Mouse (Mus musculus): ENCODE results near the gene Zscan5b. TPM values are rescaled to one million over a fixed set of nuclear protein-coding genes. Genes with fewer than 3 reads are reported as not detected.

Zscan5b gene
- polyA plus RNA-seq, 1 experiment from 2014 or later: not detected

GRCm38 (mm10) chr7:6186176-6186575, 35.9 kb upstream of the Zscan5b start:
- H3K27me3 ChIP-seq (ENCODE audit: control insufficient read depth, insufficient read depth, low read length): no peaks in the 10 kb centered on the region

GRCm38 (mm10) chr7:6186756-6187155, 35.3 kb upstream of the Zscan5b start:
- H3K27ac ChIP-seq (ENCODE audit: low read depth, low read length): no peak overlapping the region
- 44% methylated on average over 2 of the region's 2 CpGs for WGBS
- H3K4me3 ChIP-seq (ENCODE audit: low read length): no peak overlapping the region
- peaks cover 3% of the 10 kb centered on the region; the same call in 1 of the 2 replicates for H3K4me1 ChIP-seq (ENCODE audit: control insufficient read depth, insufficient read depth, low read length)
- no peaks in the 10 kb centered on the region for H3K27me3 ChIP-seq (ENCODE audit: control insufficient read depth, insufficient read depth, low read length)
- H3K4me2 ChIP-seq (replicated peaks; ENCODE audit: low read depth, low read length): no peak overlapping the region
- ATAC-seq (ENCODE audit: low FRiP score, low TSS enrichment): no peak; the same call in 1 of the 2 replicates
- H3K9me3 ChIP-seq (ENCODE audit: control insufficient read depth, low read length): no peaks in the 10 kb centered on the region
- no peak overlapping the region for H3K9ac ChIP-seq (ENCODE audit: low read depth, low read length)
- peaks cover 42% of the 10 kb centered on the region for H3K36me3 ChIP-seq (ENCODE audit: control insufficient read depth, insufficient read depth, low read length)

More at GRCm38 (mm10) chr7:6186176-6186575, 35.9 kb upstream of the Zscan5b start:
- Histone ChIP-seq H3K9me3 (ENCODE audit: control insufficient read depth, low read length) (no peaks in the 10 kb centered on the region), H3K36me3 (ENCODE audit: control insufficient read depth, insufficient read depth, low read length) (peaks cover 42% of the 10 kb centered on the region), H3K27ac (ENCODE audit: low read depth, low read length) (no peak overlapping the region), H3K4me1 (ENCODE audit: control insufficient read depth, insufficient read depth, low read length) (peaks cover 3% of the 10 kb centered on the region; the same call in 1 of the 2 replicates), H3K4me3 (ENCODE audit: low read length) (no peak overlapping the region), H3K9ac (ENCODE audit: low read depth, low read length) (no peak overlapping the region), H3K4me2 (replicated peaks; ENCODE audit: low read depth, low read length) (no peak overlapping the region)
- no peak for ATAC-seq (ENCODE audit: low FRiP score, low TSS enrichment)
- 94% methylated on average over 2 of the region's 2 CpGs for WGBS

- 49% methylated on average over 40 of the region's 45 CpGs for WGBS
- peaks cover 34% of the 10 kb centered on the region for H3K36me3 ChIP-seq (ENCODE audit: control insufficient read depth, insufficient read depth, low read length)
- ATAC-seq (ENCODE audit: low FRiP score, low TSS enrichment): 0 out of 2 replicates have a peak, but pooled peaks have one; percentile 20
- no peak overlapping the region for H3K4me3 ChIP-seq (ENCODE audit: low read length)
- peaks cover 3% of the 10 kb centered on the region; the same call in 1 of the 2 replicates for H3K4me1 ChIP-seq (ENCODE audit: control insufficient read depth, insufficient read depth, low read length)
- no peak overlapping the region for H3K9ac ChIP-seq (ENCODE audit: low read depth, low read length)
- H3K27me3 ChIP-seq (ENCODE audit: control insufficient read depth, insufficient read depth, low read length): no peaks in the 10 kb centered on the region
- 0 out of 2 replicates have a peak overlapping the region, but pooled peaks have one; percentile 10 for H3K4me2 ChIP-seq (replicated peaks; ENCODE audit: low read depth, low read length)
- no peak overlapping the region for H3K27ac ChIP-seq (ENCODE audit: low read depth, low read length)
- H3K9me3 ChIP-seq (ENCODE audit: control insufficient read depth, low read length): no peaks in the 10 kb centered on the region
Measured at GRCm38 (mm10) chr7:6189542-6189941, 32.5 kb upstream of the Zscan5b start.

GRCm38 (mm10) chr7:6191376-6191775, 30.7 kb upstream of the Zscan5b start:
- H3K36me3 ChIP-seq (ENCODE audit: control insufficient read depth, insufficient read depth, low read length): peaks cover 19% of the 10 kb centered on the region
- WGBS: 51% methylated on average over 3 of the region's 3 CpGs
- no peak overlapping the region for H3K4me3 ChIP-seq (ENCODE audit: low read length)
- no peak for ATAC-seq (ENCODE audit: low FRiP score, low TSS enrichment)
- H3K4me2 ChIP-seq (replicated peaks; ENCODE audit: low read depth, low read length): no peak overlapping the region
- H3K9me3 ChIP-seq (ENCODE audit: control insufficient read depth, low read length): no peaks in the 10 kb centered on the region
- peaks cover 3% of the 10 kb centered on the region; the same call in 1 of the 2 replicates for H3K4me1 ChIP-seq (ENCODE audit: control insufficient read depth, insufficient read depth, low read length)
- no peaks in the 10 kb centered on the region for H3K27me3 ChIP-seq (ENCODE audit: control insufficient read depth, insufficient read depth, low read length)
- no peak overlapping the region for H3K27ac ChIP-seq (ENCODE audit: low read depth, low read length)
- H3K9ac ChIP-seq (ENCODE audit: low read depth, low read length): no peak overlapping the region

GRCm38 (mm10) chr7:6194129-6194528, 27.9 kb upstream of the Zscan5b start:
- WGBS: 14% methylated on average over 5 of the region's 5 CpGs
- peaks cover 6% of the 10 kb centered on the region for H3K36me3 ChIP-seq (ENCODE audit: control insufficient read depth, insufficient read depth, low read length)
- no peaks in the 10 kb centered on the region for H3K27me3 ChIP-seq (ENCODE audit: control insufficient read depth, insufficient read depth, low read length)
- no peaks in the 10 kb centered on the region for H3K4me1 ChIP-seq (ENCODE audit: control insufficient read depth, insufficient read depth, low read length)
- H3K9ac ChIP-seq (ENCODE audit: low read depth, low read length): no peak overlapping the region
- H3K4me2 ChIP-seq (replicated peaks; ENCODE audit: low read depth, low read length): no peak overlapping the region
- no peak overlapping the region for H3K27ac ChIP-seq (ENCODE audit: low read depth, low read length)
- no peak overlapping the region for H3K4me3 ChIP-seq (ENCODE audit: low read length)
- peak; percentile 58; the same call in 1 of the 2 replicates for ATAC-seq (ENCODE audit: low FRiP score, low TSS enrichment)
- no peaks in the 10 kb centered on the region for H3K9me3 ChIP-seq (ENCODE audit: control insufficient read depth, low read length)

GRCm38 (mm10) chr7:6195777-6196176, 26.3 kb upstream of the Zscan5b start:
- no peak overlapping the region for H3K27ac ChIP-seq (ENCODE audit: low read depth, low read length)
- H3K9ac ChIP-seq (ENCODE audit: low read depth, low read length): no peak overlapping the region
- 52% methylated on average over 2 of the region's 2 CpGs for WGBS
- H3K4me3 ChIP-seq (ENCODE audit: low read length): no peak overlapping the region
- no peak overlapping the region for H3K4me2 ChIP-seq (replicated peaks; ENCODE audit: low read depth, low read length)
- no peaks in the 10 kb centered on the region for H3K4me1 ChIP-seq (ENCODE audit: control insufficient read depth, insufficient read depth, low read length)
- ATAC-seq (ENCODE audit: low FRiP score, low TSS enrichment): no peak
- no peaks in the 10 kb centered on the region for H3K9me3 ChIP-seq (ENCODE audit: control insufficient read depth, low read length)
- H3K36me3 ChIP-seq (ENCODE audit: control insufficient read depth, insufficient read depth, low read length): no peaks in the 10 kb centered on the region
- no peaks in the 10 kb centered on the region for H3K27me3 ChIP-seq (ENCODE audit: control insufficient read depth, insufficient read depth, low read length)

GRCm38 (mm10) chr7:6196790-6197189, 25.3 kb upstream of the Zscan5b start, which contains the start of gene Galp:
Gene Galp (plus strand): TSS chr7:6197090.
- H3K9ac ChIP-seq (ENCODE audit: low read depth, low read length): no peak within 1 kb of the TSS
- WGBS: 70% methylated on average over 3 of the region's 3 CpGs
- no peak within 1 kb of the TSS for H3K4me3 ChIP-seq (ENCODE audit: low read length)
- no peak within 1 kb of the TSS for H3K27ac ChIP-seq (ENCODE audit: low read depth, low read length)
- no peaks in the 10 kb centered on the region for H3K27me3 ChIP-seq (ENCODE audit: control insufficient read depth, insufficient read depth, low read length)
- no peak within 1 kb of the TSS for H3K4me2 ChIP-seq (replicated peaks; ENCODE audit: low read depth, low read length)
- no peaks in the 10 kb centered on the region for H3K36me3 ChIP-seq (ENCODE audit: control insufficient read depth, insufficient read depth, low read length)
- no peaks in the 10 kb centered on the region for H3K9me3 ChIP-seq (ENCODE audit: control insufficient read depth, low read length)
- ATAC-seq (ENCODE audit: low FRiP score, low TSS enrichment): no peak
- H3K4me1 ChIP-seq (ENCODE audit: control insufficient read depth, insufficient read depth, low read length): no peaks in the 10 kb centered on the region

GRCm38 (mm10) chr7:6204200-6204599, 17.9 kb upstream of the Zscan5b start:
- Histone ChIP-seq H3K9me3 (ENCODE audit: control insufficient read depth, low read length) (no peaks in the 10 kb centered on the region), H3K4me1 (ENCODE audit: control insufficient read depth, insufficient read depth, low read length) (no peaks in the 10 kb centered on the region), H3K4me3 (ENCODE audit: low read length) (no peak overlapping the region), H3K27ac (ENCODE audit: low read depth, low read length) (no peak overlapping the region), H3K4me2 (replicated peaks; ENCODE audit: low read depth, low read length) (no peak overlapping the region), H3K27me3 (ENCODE audit: control insufficient read depth, insufficient read depth, low read length) (no peaks in the 10 kb centered on the region), H3K36me3 (ENCODE audit: control insufficient read depth, insufficient read depth, low read length) (no peaks in the 10 kb centered on the region), H3K9ac (ENCODE audit: low read depth, low read length) (no peak overlapping the region)
- 70% methylated on average over 3 of the region's 3 CpGs for WGBS
- ATAC-seq (ENCODE audit: low FRiP score, low TSS enrichment): no peak

GRCm38 (mm10) chr7:6213144-6213543, 8.9 kb upstream of the Zscan5b start:
- no peak overlapping the region for H3K4me3 ChIP-seq (ENCODE audit: low read length)
- no peak overlapping the region for H3K27ac ChIP-seq (ENCODE audit: low read depth, low read length)
- H3K36me3 ChIP-seq (ENCODE audit: control insufficient read depth, insufficient read depth, low read length): no peaks in the 10 kb centered on the region
- H3K9ac ChIP-seq (ENCODE audit: low read depth, low read length): no peak overlapping the region
- 44% methylated on average over 5 of the region's 5 CpGs for WGBS
- H3K9me3 ChIP-seq (ENCODE audit: control insufficient read depth, low read length): no peaks in the 10 kb centered on the region
- no peaks in the 10 kb centered on the region for H3K27me3 ChIP-seq (ENCODE audit: control insufficient read depth, insufficient read depth, low read length)
- no peak overlapping the region for H3K4me2 ChIP-seq (replicated peaks; ENCODE audit: low read depth, low read length)
- no peaks in the 10 kb centered on the region for H3K4me1 ChIP-seq (ENCODE audit: control insufficient read depth, insufficient read depth, low read length)
- ATAC-seq (ENCODE audit: low FRiP score, low TSS enrichment): no peak

Data from kidney, embryonic 14.5 days (tissue).